8 mouse cellular contexts compared by ENCODE assay signal in genomic region chr4:155770626-155771025, GRCm38 (mm10). TPM values are rescaled to one million over a fixed set of nuclear protein-coding genes. Genes with fewer than 3 reads are reported as not detected.
DNase-seq lines count a peak whose midpoint lies in the region; ATAC-seq and TF ChIP-seq lines count a peak whose summit lies in the region.

No protein-coding gene starts in this region.

- H3K9me3 ChIP-seq in heart, embryonic 15.5 days (replicated peaks): no peaks in the 10 kb centered on the region
- no peaks in the 10 kb centered on the region for H3K9me3 ChIP-seq in embryonic facial prominence, embryonic 11.5 days (replicated peaks; ENCODE audit: control insufficient read depth, low read length)
- H3K9me3 ChIP-seq in hindbrain, postnatal 0 days (ENCODE audit: low read length): no peaks in the 10 kb centered on the region
- no peaks in the 10 kb centered on the region for H3K9me3 ChIP-seq in midbrain, embryonic 13.5 days

- peaks cover 33% of the 10 kb centered on the region for H3K27me3 ChIP-seq in heart, embryonic 15.5 days
- no peaks in the 10 kb centered on the region; the same call in 1 of the 2 replicates for H3K27me3 ChIP-seq in embryonic facial prominence, embryonic 11.5 days (ENCODE audit: control insufficient read depth, insufficient read depth, low read length)
- no peaks in the 10 kb centered on the region for H3K27me3 ChIP-seq in hindbrain, postnatal 0 days (ENCODE audit: insufficient read depth, low read length)
- peaks cover 51% of the 10 kb centered on the region for H3K27me3 ChIP-seq in midbrain, embryonic 13.5 days

- no peak for TF ChIP-seq CTCF in hindbrain, postnatal 0 days (IDR thresholded peaks at IDR 0.05; ENCODE audit: low read depth)

- no peaks in the 10 kb centered on the region for H3K36me3 ChIP-seq in heart, embryonic 15.5 days
- no peaks in the 10 kb centered on the region for H3K36me3 ChIP-seq in embryonic facial prominence, embryonic 11.5 days (replicated peaks; ENCODE audit: control insufficient read depth, insufficient read depth, low read depth, low read length)
- no peaks in the 10 kb centered on the region for H3K36me3 ChIP-seq in hindbrain, postnatal 0 days (ENCODE audit: insufficient read depth, low read length)
- H3K36me3 ChIP-seq in midbrain, embryonic 13.5 days: no peaks in the 10 kb centered on the region

- DNase-seq in heart, postnatal 14 days: no peak
- DNase-seq in embryonic facial prominence, embryonic 11.5 days (ENCODE audit: low spot score): no peak
- DNase-seq in hindbrain, postnatal 0 days (ENCODE audit: low spot score): no peak
- no peak for DNase-seq in cerebellum, adult 9-10 months
- no peak for DNase-seq in cerebellum, postnatal 36 days

- peaks cover 33% of the 10 kb centered on the region for H3K4me1 ChIP-seq in heart, embryonic 15.5 days (replicated peaks)
- H3K4me1 ChIP-seq in embryonic facial prominence, embryonic 11.5 days (ENCODE audit: control insufficient read depth, insufficient read depth, low read length): peaks cover 2% of the 10 kb centered on the region
- H3K4me1 ChIP-seq in hindbrain, postnatal 0 days (ENCODE audit: insufficient read depth, low read length): peaks cover 13% of the 10 kb centered on the region
- H3K4me1 ChIP-seq in midbrain, embryonic 13.5 days (replicated peaks): peaks cover 28% of the 10 kb centered on the region

- ATAC-seq in heart, embryonic 15.5 days (replicated peaks; ENCODE audit: insufficient number of reproducible peaks, insufficient read depth, low FRiP score, low read depth): no peak
- 0 out of 2 replicates have a peak, but pooled peaks have one; percentile 7 for ATAC-seq in embryonic facial prominence, embryonic 11.5 days (replicated peaks; ENCODE audit: insufficient number of reproducible peaks, low FRiP score, low TSS enrichment, low read depth)
- peak; percentile 22 for ATAC-seq in hindbrain, postnatal 0 days
- ATAC-seq in midbrain, embryonic 13.5 days: peak; percentile 41; the same call in 1 of the 2 replicates
- ATAC-seq in inflammation-experienced regulatory T-cells, adult 6 months: no peak

- peak overlapping the region; percentile 90 for H3K4me2 ChIP-seq in heart, embryonic 15.5 days
- peak overlapping the region; percentile 77 for H3K4me2 ChIP-seq in embryonic facial prominence, embryonic 11.5 days (ENCODE audit: low read depth, low read length)
- peak overlapping the region; percentile 75 for H3K4me2 ChIP-seq in hindbrain, postnatal 0 days (ENCODE audit: low read depth, low read length)
- H3K4me2 ChIP-seq in midbrain, embryonic 13.5 days (replicated peaks): peak overlapping the region; percentile 61

- H3K9ac ChIP-seq in heart, embryonic 15.5 days: peak overlapping the region; percentile 81
- peak overlapping the region; percentile 90 for H3K9ac ChIP-seq in embryonic facial prominence, embryonic 11.5 days (replicated peaks; ENCODE audit: low read length)
- peak overlapping the region; percentile 66 for H3K9ac ChIP-seq in hindbrain, postnatal 0 days (replicated peaks; ENCODE audit: low read length)
- peak overlapping the region; percentile 77 for H3K9ac ChIP-seq in midbrain, embryonic 13.5 days (replicated peaks)

- no peak overlapping the region for H3K27ac ChIP-seq in heart, embryonic 15.5 days
- no peak overlapping the region for H3K27ac ChIP-seq in embryonic facial prominence, embryonic 11.5 days (replicated peaks; ENCODE audit: low read depth, low read length)
- H3K27ac ChIP-seq in hindbrain, postnatal 0 days: peak overlapping the region; percentile 75; the same call in 1 of the 2 replicates
- H3K27ac ChIP-seq in midbrain, embryonic 13.5 days: 0 out of 2 replicates have a peak overlapping the region, but pooled peaks have one; percentile 37

- WGBS in heart, embryonic 15.5 days: 46% methylated on average over 24 of the region's 24 CpGs
- WGBS in embryonic facial prominence, embryonic 11.5 days: 42% methylated on average over 24 of the region's 24 CpGs
- WGBS in hindbrain, postnatal 0 days: 42% methylated on average over 24 of the region's 24 CpGs
- 49% methylated on average over 24 of the region's 24 CpGs for WGBS in midbrain, embryonic 13.5 days

- H3K4me3 ChIP-seq in heart, embryonic 15.5 days: peak overlapping the region; percentile 59
- H3K4me3 ChIP-seq in embryonic facial prominence, embryonic 11.5 days (ENCODE audit: low read depth, low read length): peak overlapping the region; percentile 43
- H3K4me3 ChIP-seq in hindbrain, postnatal 0 days (ENCODE audit: low read length): peak overlapping the region; percentile 42
- peak overlapping the region; percentile 49 for H3K4me3 ChIP-seq in midbrain, embryonic 13.5 days (replicated peaks)

- intact Hi-C loops in heart, postnatal 14 days (cut with DNase I): loop anchor here (2.0 kb wide), 1 partner anchor 48 kb away; no protein-coding TSS in a partner anchor

RNA-seq across cellular contexts. Expression of gene Vwa1, which starts 3.9 kb away (rescaled TPM):
- 5.9 and 7.8 TPM in 2 replicates for polyA plus RNA-seq in heart, embryonic 15.5 days (2015; fragmentation: Nextera tagmentation; extraction: Ambion mirVana)
- 10 to 100 TPM in 1 of 2 experiments, 1 to 10 TPM in 1; 9.2 to 12.6 TPM for total RNA-seq in heart, postnatal 14 days (2021)
- polyA plus RNA-seq in embryonic facial prominence, embryonic 11.5 days (2014; fragmentation: Nextera tagmentation; extraction: Ambion mirVana): 4.7 and 5.9 TPM in 2 replicates
- 43.3 and 55.5 TPM in 2 replicates for total RNA-seq in hindbrain, postnatal 0 days (2014; rRNA removed)
- 27.8 and 29.4 TPM in 2 replicates for polyA plus RNA-seq in hindbrain, postnatal 0 days (2015; fragmentation: Nextera tagmentation; extraction: Ambion mirVana)
- 18.7 and 20.9 TPM in 2 replicates for polyA plus RNA-seq in midbrain, embryonic 13.5 days (2015; fragmentation: Nextera tagmentation; extraction: Ambion mirVana)
- under 1 TPM in 1 of 3 experiments, not detected in 2; 0.09 TPM for polyA plus RNA-seq in inflammation-experienced regulatory T-cells, adult 6 months (2017; shearing (Covaris generic))

RNA-seq across cellular contexts. Expression of gene Atad3a, which starts 9.7 kb away (rescaled TPM):
- polyA plus RNA-seq in heart, embryonic 15.5 days (2015; fragmentation: Nextera tagmentation; extraction: Ambion mirVana): 88.9 and 108 TPM in 2 replicates
- 10 to 100 TPM; 54.3 to 59.2 TPM for total RNA-seq in heart, postnatal 14 days (2021)
- polyA plus RNA-seq in embryonic facial prominence, embryonic 11.5 days (2014; fragmentation: Nextera tagmentation; extraction: Ambion mirVana): 79.0 and 87.2 TPM in 2 replicates
- 65.7 and 83.4 TPM in 2 replicates for total RNA-seq in hindbrain, postnatal 0 days (2014; rRNA removed)
- polyA plus RNA-seq in hindbrain, postnatal 0 days (2015; fragmentation: Nextera tagmentation; extraction: Ambion mirVana): 68.8 and 72.2 TPM in 2 replicates
- 82.1 and 84.8 TPM in 2 replicates for polyA plus RNA-seq in midbrain, embryonic 13.5 days (2015; fragmentation: Nextera tagmentation; extraction: Ambion mirVana)
- 10 to 100 TPM in 2 of 3 experiments, 1 to 10 TPM in 1; 9.8 to 27.2 (median 21.7) TPM for polyA plus RNA-seq in inflammation-experienced regulatory T-cells, adult 6 months (2017; shearing (Covaris generic))

RNA-seq across cellular contexts. Expression of gene Tmem88b, which starts 15.0 kb away (rescaled TPM):
- 1.7 and 2.0 TPM in 2 replicates for polyA plus RNA-seq in heart, embryonic 15.5 days (2015; fragmentation: Nextera tagmentation; extraction: Ambion mirVana)
- 1 to 10 TPM; 1.2 TPM for total RNA-seq in heart, postnatal 14 days (2021)
- 0.18 and 0.26 TPM in 2 replicates for polyA plus RNA-seq in embryonic facial prominence, embryonic 11.5 days (2014; fragmentation: Nextera tagmentation; extraction: Ambion mirVana)
- total RNA-seq in hindbrain, postnatal 0 days (2014; rRNA removed): 0.86 and 2.3 TPM in 2 replicates
- 1.0 and 1.2 TPM in 2 replicates for polyA plus RNA-seq in hindbrain, postnatal 0 days (2015; fragmentation: Nextera tagmentation; extraction: Ambion mirVana)
- 0.40 and 0.58 TPM in 2 replicates for polyA plus RNA-seq in midbrain, embryonic 13.5 days (2015; fragmentation: Nextera tagmentation; extraction: Ambion mirVana)
- polyA plus RNA-seq in inflammation-experienced regulatory T-cells, adult 6 months (2017; shearing (Covaris generic)): not detected

RNA-seq across cellular contexts. Expression of gene Ankrd65, which starts 19.6 kb away (rescaled TPM):
- 0.13 TPM in 1 of 2 replicates, not detected in the other for polyA plus RNA-seq in heart, embryonic 15.5 days (2015; fragmentation: Nextera tagmentation; extraction: Ambion mirVana)
- not detected for total RNA-seq in heart, postnatal 14 days (2021)
- not detected in 2 replicates for polyA plus RNA-seq in embryonic facial prominence, embryonic 11.5 days (2014; fragmentation: Nextera tagmentation; extraction: Ambion mirVana)
- not detected in 2 replicates for total RNA-seq in hindbrain, postnatal 0 days (2014; rRNA removed)
- polyA plus RNA-seq in hindbrain, postnatal 0 days (2015; fragmentation: Nextera tagmentation; extraction: Ambion mirVana): not detected in 2 replicates
- polyA plus RNA-seq in midbrain, embryonic 13.5 days (2015; fragmentation: Nextera tagmentation; extraction: Ambion mirVana): not detected in 2 replicates
- not detected for polyA plus RNA-seq in inflammation-experienced regulatory T-cells, adult 6 months (2017; shearing (Covaris generic))

RNA-seq across cellular contexts. Expression of gene Mrpl20, which starts 32.1 kb away (rescaled TPM):
- polyA plus RNA-seq in heart, embryonic 15.5 days (2015; fragmentation: Nextera tagmentation; extraction: Ambion mirVana): 131 TPM in 2 replicates
- 10 to 100 TPM; 72.4 to 72.5 TPM for total RNA-seq in heart, postnatal 14 days (2021)
- polyA plus RNA-seq in embryonic facial prominence, embryonic 11.5 days (2014; fragmentation: Nextera tagmentation; extraction: Ambion mirVana): 250 and 256 TPM in 2 replicates
- 75.4 and 87.5 TPM in 2 replicates for total RNA-seq in hindbrain, postnatal 0 days (2014; rRNA removed)
- polyA plus RNA-seq in hindbrain, postnatal 0 days (2015; fragmentation: Nextera tagmentation; extraction: Ambion mirVana): 303 and 310 TPM in 2 replicates
- polyA plus RNA-seq in midbrain, embryonic 13.5 days (2015; fragmentation: Nextera tagmentation; extraction: Ambion mirVana): 259 and 262 TPM in 2 replicates
- polyA plus RNA-seq in inflammation-experienced regulatory T-cells, adult 6 months (2017; shearing (Covaris generic)): 100 to 1,000 TPM; 105 to 200 (median 117) TPM

Comparison
In these comparisons a context has a peak if more than half of its experiments do, and no peak if none do; other contexts are left out.
1. ATAC-seq: peak in embryonic facial prominence, embryonic 11.5 days (single experiment), hindbrain, postnatal 0 days (single experiment) and midbrain, embryonic 13.5 days (single experiment); none in heart, embryonic 15.5 days (single experiment) and inflammation-experienced regulatory T-cells, adult 6 months (single experiment).
2. H3K27ac ChIP-seq: peak in hindbrain, postnatal 0 days (single experiment) and midbrain, embryonic 13.5 days (single experiment); none in heart, embryonic 15.5 days (single experiment) and embryonic facial prominence, embryonic 11.5 days (single experiment).
3. Peak in every context shown above with its lines, with median percentiles within 50 percentile points of each other: H3K4me2 ChIP-seq, H3K4me3 ChIP-seq and H3K9ac ChIP-seq.